Mouse (Mus musculus) cerebellum, adult 9-10 months (tissue): ENCODE data around the gene Gm4836.
"Not testable (repeated sequence)": the region's sequence is repeated elsewhere in the genome, so short reads cannot be mapped to it uniquely, and the experiment has no call there.

Source experiments
- DNase-seq: peaks from one replicate; pipeline ENCODE4 v3.0.0; 2022

Gm4836 gene

DNA sequence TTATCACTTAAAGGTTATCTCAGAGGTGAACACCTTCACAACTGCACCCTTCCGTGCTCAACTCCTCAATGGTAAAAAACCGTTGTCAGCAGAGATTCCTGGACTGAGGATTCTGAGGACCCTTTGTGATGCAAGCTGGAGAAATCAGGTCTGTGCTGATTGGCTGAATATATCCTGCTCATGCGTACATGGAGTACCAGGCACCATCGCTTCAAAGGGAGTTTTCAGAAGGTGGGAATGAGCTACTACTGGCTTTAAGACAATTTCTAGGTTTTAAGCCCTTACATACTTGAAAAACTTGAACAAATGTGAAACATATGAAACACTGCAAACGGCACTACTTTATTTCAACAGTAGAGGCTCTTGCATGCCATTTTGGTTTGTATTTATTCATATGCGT, at the start of gene Gm4836:
Gm4836 (minus strand) TSS at position 101 of the 400 bp plus-strand sequence.
- not testable (repeated sequence) for DNase-seq
